Mouse (Mus musculus) CH12.LX (cell line): ENCODE measurements around the gene Nrap.

Experiments
- CTCF ChIP-seq, 2 experiments: IDR thresholded peaks in 1 of 2; conservative IDR thresholded peaks in 1 of 2; 2 replicates each; pipeline ENCODE4 v1.5.1; 2011 to 2012; ENCODE audit warnings: low read depth in 2 of 2, low read length in 2 of 2, improper control_type of control experiment in 1 of 2, inconsistent platforms in 1 of 2, mild to moderate bottlenecking in 1 of 2, moderate library complexity in 1 of 2
- ELF1 ChIP-seq: IDR thresholded peaks from 2 replicates; pipeline ENCODE4 v1.6.1; 2014; ENCODE audit warnings: low read depth, mild to moderate bottlenecking, inconsistent platforms, low read length, improper control_type of control experiment
- EP300 ChIP-seq: IDR thresholded peaks from 2 replicates; pipeline ENCODE4 v1.6.1; 2011; ENCODE audit warnings: low read length, improper control_type of control experiment
- GABPA ChIP-seq: IDR thresholded peaks from 2 replicates; pipeline ENCODE4 v1.6.1; 2012; ENCODE audit warnings: low read depth, low read length, improper control_type of control experiment, inconsistent platforms; ENCODE audit not compliant: insufficient replicate concordance
- HCFC1 ChIP-seq: IDR thresholded peaks from 2 replicates; pipeline ENCODE4 v1.6.1; 2012; ENCODE audit warnings: low read depth, mild to moderate bottlenecking, inconsistent platforms, low read length, improper control_type of control experiment
- MEF2A ChIP-seq: IDR thresholded peaks from 2 replicates; pipeline ENCODE4 v1.6.1; 2014; ENCODE audit warnings: low read depth, mild to moderate bottlenecking, inconsistent platforms, low read length, improper control_type of control experiment, borderline replicate concordance
- POLR2A ChIP-seq: IDR thresholded peaks from 2 replicates; pipeline ENCODE4 v1.6.1; 2011; ENCODE audit warnings: low read depth, mild to moderate bottlenecking, improper control_type of control experiment, low read length
- TCF12 ChIP-seq: IDR thresholded peaks from 2 replicates; pipeline ENCODE4 v1.6.1; 2014; ENCODE audit warnings: low read depth, mild to moderate bottlenecking, inconsistent platforms, low read length, improper control_type of control experiment
- ZC3H11A ChIP-seq: IDR thresholded peaks from 2 replicates; pipeline ENCODE4 v1.6.1; 2012; ENCODE audit warnings: low read depth, mild to moderate bottlenecking, inconsistent platforms, low read length, improper control_type of control experiment

DNA sequence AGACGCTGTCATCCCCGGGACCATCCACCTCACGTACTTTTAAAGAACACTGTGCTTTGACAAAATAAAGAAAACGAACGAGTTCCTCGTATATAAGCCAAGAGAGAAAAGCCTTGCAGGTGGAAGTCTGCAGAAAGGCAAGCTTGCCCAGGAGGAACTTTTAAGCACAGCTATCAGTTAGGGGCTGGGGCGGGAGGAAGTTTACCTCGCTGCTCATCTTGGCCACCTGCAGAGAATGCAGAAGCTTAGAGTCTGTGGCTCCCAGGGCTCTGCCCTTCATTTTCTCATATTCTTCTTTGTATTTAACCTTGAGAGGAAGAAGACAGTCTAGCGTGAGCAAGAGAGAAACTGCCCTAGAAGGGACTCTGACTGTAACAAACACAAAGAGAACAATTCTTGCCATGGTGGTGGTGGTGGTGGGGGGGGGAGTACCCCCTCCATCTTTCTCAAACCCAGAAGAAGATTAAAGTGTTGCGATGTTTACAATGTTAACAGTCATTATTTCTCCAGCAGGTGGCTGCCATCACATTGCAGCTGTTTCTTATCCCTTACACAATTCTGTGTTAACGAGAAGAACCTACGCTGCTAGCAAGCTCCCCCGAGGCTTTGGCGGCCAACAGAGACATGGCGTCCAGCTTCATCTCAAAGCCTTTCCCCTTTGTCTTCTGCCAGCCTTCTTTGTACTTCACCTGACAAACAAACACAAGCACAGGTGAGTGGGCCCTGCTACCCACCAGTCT is 25.9 kb downstream of the Nrap start:
- TF ChIP-seq ELF1, result no peak
- TF ChIP-seq EP300, result no peak
- no peak for TF ChIP-seq CTCF (conservative IDR thresholded peaks at IDR 0.05 in 1 of 2, IDR thresholded peaks at IDR 0.05 in 1 of 2; ENCODE audit: low read depth in 2 of 2, low read length in 2 of 2)
- no peak for TF ChIP-seq GABPA
- no peak for TF ChIP-seq TCF12
- TF ChIP-seq HCFC1, result no peak
- no peak for TF ChIP-seq MEF2A
- TF ChIP-seq POLR2A, result no peak
- TF ChIP-seq ZC3H11A, result no peak
